Mouse (Mus musculus) T-helper 1 cell (primary cell): ENCODE measurements around the gene Dppa4.

Source experiments
- in situ Hi-C: fragments of 300-600 bp; cut with MboI, MseI; formaldehyde crosslinking; loops from one replicate; pipeline ENCODE4 v1.15.1; 2025; ENCODE audit warnings: high pct_unique_total_duplicates

Gene Dppa4

DNA sequence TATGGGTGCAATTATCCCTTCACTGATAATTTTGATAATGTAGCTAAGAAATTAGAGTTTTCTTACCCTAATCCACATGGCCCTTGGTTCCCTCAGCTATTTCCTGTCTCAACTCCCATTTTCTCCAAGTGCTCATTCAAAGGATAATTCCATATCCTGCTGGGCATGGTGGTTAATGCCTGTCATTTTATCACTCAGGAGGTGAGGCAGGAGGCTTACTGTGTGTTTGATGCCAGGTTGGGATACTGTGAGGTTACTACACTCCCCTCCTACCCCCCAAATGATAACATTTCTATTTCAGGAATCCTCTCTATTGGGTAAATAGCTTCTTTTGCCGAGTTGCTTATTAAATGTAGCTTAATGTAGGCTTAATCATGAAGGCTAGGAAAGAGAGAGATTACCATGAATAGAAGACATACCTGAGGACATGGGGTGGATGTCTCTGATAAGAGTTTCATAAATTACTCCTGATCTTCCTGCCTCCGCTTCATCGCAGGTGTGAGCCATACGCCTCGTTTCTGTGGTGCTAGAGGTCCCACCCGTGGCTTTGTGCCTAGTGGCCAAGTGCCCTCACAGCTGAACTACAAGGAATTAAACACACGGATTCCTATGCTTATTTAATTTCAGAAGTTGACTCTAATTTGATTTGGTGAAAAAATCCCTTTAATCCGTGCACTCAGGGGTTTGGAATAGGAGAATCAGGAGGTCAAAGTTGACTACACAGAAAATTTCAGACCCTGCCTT, 40.2 kb downstream of the Dppa4 start:
- in situ Hi-C loops = loop anchor here (25.0 kb wide), 1 partner anchor 1836 kb away; the partner anchor contains the start of gene Nectin3

DNA sequence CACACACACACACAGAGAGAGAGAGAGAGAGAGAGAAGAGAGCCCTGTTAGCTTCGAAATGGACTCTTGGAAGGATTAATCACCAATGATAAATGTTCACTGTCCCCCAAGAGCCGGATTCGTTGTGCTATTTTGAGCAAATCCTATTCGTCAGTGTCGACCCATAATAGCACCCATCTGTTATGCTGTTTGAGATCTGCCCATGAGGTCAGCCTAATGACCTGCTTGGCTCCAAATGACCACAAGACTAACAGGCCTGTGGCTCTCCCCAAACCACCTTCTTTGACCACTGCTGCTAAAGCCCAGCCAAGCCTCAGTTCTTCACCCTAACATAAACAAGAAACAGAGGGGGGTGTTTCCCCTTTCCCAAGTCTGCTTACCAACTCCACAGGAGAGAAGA, 43.4 kb downstream of the Dppa4 start:
- in situ Hi-C loops = no loop called here

DNA sequence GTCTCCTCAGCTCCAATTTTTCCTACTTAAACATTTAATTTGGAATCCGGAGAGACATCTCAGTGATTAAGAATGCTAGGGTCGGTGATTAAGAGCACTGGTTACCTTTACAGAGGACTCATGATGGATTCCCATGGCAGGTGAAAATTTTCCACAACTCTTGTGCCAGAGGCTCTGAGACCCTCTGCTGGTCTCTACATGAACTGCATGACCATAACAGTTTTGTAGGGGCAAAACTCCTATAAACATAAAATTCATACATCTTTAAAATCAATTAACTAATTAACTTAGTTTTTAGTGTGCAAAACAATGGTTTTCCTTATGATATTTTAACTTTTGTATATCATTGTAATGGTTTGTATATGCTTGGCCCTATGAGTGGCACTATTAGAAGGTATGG, 44.9 kb downstream of the Dppa4 start:
- in situ Hi-C loops = no loop called here

DNA sequence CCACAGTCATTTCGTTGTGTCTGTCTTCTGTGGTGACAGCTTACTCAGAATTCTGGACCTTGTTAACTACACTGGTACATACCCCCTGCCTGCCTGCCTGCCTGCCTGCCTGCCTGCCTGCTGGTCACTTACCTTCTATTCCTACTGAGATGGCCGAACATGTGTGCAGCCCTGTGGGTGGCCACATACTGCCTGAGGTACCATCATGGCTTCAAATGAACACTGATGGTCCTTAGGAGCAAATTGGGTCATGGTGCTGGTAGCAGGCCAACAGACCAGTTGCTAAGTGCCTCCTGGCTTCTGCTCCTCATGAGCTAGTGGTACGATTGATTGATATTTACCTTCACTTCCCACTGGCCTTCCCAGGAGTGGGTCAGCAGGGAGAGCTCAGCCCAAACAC, 48.3 kb downstream of the Dppa4 start:
- in situ Hi-C loops = no loop called here

DNA sequence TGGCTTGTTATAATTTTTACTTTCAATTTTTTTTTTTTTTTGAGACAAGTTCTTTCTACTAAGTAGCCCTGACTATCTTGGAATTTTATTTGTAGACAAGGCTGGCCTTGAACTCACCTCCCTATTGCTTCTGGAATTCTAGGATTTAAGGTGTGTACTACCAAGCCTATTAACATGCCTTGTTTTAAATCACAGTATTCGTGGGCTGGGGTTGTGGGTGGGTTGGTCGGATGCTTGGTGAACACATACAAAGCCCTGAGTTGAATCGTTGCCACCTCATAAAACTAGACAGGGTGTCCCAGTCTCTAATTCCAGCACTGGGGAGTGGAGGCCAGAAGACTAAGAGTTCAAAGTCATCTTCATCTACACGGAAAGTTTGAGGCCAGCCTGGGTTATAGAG, 51.8 kb downstream of the Dppa4 start:
- in situ Hi-C loops = no loop called here
